Mouse (Mus musculus) layer of hippocampus, adult 9-10 months (tissue): Measurements from ENCODE around the gene 4931409K22Rik.

Source experiments
- DNase-seq: peaks from one replicate; pipeline ENCODE4 v3.0.0; 2022; ENCODE audit warnings: low spot score

Gene 4931409K22Rik

GRCm38 (mm10) chr5:24556709-24557108 is at the start of gene 4931409K22Rik:
TSS of gene 4931409K22Rik (minus strand) at chr5:24556809.
- no peak for DNase-seq

- no peak for DNase-seq
Measured at GRCm38 (mm10) chr5:24605980-24606665, 49.5 kb upstream of the 4931409K22Rik start.

- no peak for DNase-seq
Measured at GRCm38 (mm10) chr5:24605321-24605979, 48.8 kb upstream of the 4931409K22Rik start.

GRCm38 (mm10) chr5:24604656-24605100 is 48.1 kb upstream of the 4931409K22Rik start:
- no peak for DNase-seq

- DNase-seq: no peak
Measured at GRCm38 (mm10) chr5:24604080-24604655, 47.6 kb upstream of the 4931409K22Rik start.

- DNase-seq: no peak
Measured at GRCm38 (mm10) chr5:24603431-24604010, 46.9 kb upstream of the 4931409K22Rik start.

GRCm38 (mm10) chr5:24602751-24603343 is 46.2 kb upstream of the 4931409K22Rik start:
- DNase-seq: no peak

- no peak for DNase-seq
Measured at GRCm38 (mm10) chr5:24601911-24602750, 45.5 kb upstream of the 4931409K22Rik start.

- DNase-seq: no peak
Measured at GRCm38 (mm10) chr5:24601071-24601835, 44.6 kb upstream of the 4931409K22Rik start.

- no peak for DNase-seq
Measured at GRCm38 (mm10) chr5:24600236-24600635, 43.6 kb upstream of the 4931409K22Rik start.

GRCm38 (mm10) chr5:24599137-24599536 is 42.5 kb upstream of the 4931409K22Rik start:
- DNase-seq: no peak

- no peak for DNase-seq
Measured at GRCm38 (mm10) chr5:24598570-24599006, 42.0 kb upstream of the 4931409K22Rik start.

GRCm38 (mm10) chr5:24597901-24598569 is 41.4 kb upstream of the 4931409K22Rik start:
- DNase-seq: no peak

GRCm38 (mm10) chr5:24597221-24597728 is 40.7 kb upstream of the 4931409K22Rik start:
- DNase-seq: no peak

GRCm38 (mm10) chr5:24596519-24597171 is 40.0 kb upstream of the 4931409K22Rik start:
- no peak for DNase-seq

- no peak for DNase-seq
Measured at GRCm38 (mm10) chr5:24595786-24596380, 39.3 kb upstream of the 4931409K22Rik start.

- no peak for DNase-seq
Measured at GRCm38 (mm10) chr5:24595261-24595660, 38.7 kb upstream of the 4931409K22Rik start.

- no peak for DNase-seq
Measured at GRCm38 (mm10) chr5:24594346-24594745, 37.7 kb upstream of the 4931409K22Rik start.

- no peak for DNase-seq
Measured at GRCm38 (mm10) chr5:24593928-24594327, 37.3 kb upstream of the 4931409K22Rik start.
